Mouse (Mus musculus): Measurements from ENCODE around the gene Rora. TPM values are rescaled to one million over a fixed set of nuclear protein-coding genes. Genes with fewer than 3 reads are reported as not detected.
A peak's percentile ranks its signal among the peaks of the same experiment; 100 is the strongest.

Gene Rora
- total and polyA plus RNA-seq, 3 experiments: 39.7 to 94.1 (median 45.9) TPM

- no peak for DNase-seq
Observed at GRCm38 (mm10) chr9:68820478-68820877, 166.9 kb downstream of the Rora start.

GRCm38 (mm10) chr9:68821388-68821787, 167.8 kb downstream of the Rora start:
- no peak for DNase-seq

- no peak for DNase-seq
Observed at GRCm38 (mm10) chr9:68823292-68823691, 169.7 kb downstream of the Rora start.

- DNase-seq: no peak
Observed at GRCm38 (mm10) chr9:68825107-68825506, 171.5 kb downstream of the Rora start.

- no peak for DNase-seq
Observed at GRCm38 (mm10) chr9:68825841-68826240, 172.3 kb downstream of the Rora start.

GRCm38 (mm10) chr9:68827441-68827840, 173.9 kb downstream of the Rora start:
- DNase-seq: no peak

GRCm38 (mm10) chr9:68829903-68830302, 176.3 kb downstream of the Rora start:
- no peak for DNase-seq

GRCm38 (mm10) chr9:68833323-68833722, 179.7 kb downstream of the Rora start:
- DNase-seq: no peak

- peak; percentile 19 for DNase-seq
Observed at GRCm38 (mm10) chr9:68835037-68835649, 181.6 kb downstream of the Rora start.

GRCm38 (mm10) chr9:68842134-68842892, 188.7 kb downstream of the Rora start:
- DNase-seq: no peak

GRCm38 (mm10) chr9:68845556-68845955, 192.0 kb downstream of the Rora start:
- no peak for DNase-seq

GRCm38 (mm10) chr9:68850321-68850720, 196.7 kb downstream of the Rora start:
- DNase-seq: no peak

- no peak for DNase-seq
Observed at GRCm38 (mm10) chr9:68852201-68852600, 198.6 kb downstream of the Rora start.

GRCm38 (mm10) chr9:68852934-68853333, 199.3 kb downstream of the Rora start:
- DNase-seq: no peak

- DNase-seq: no peak
Observed at GRCm38 (mm10) chr9:68859500-68859899, 205.9 kb downstream of the Rora start.

- DNase-seq: no peak
Observed at GRCm38 (mm10) chr9:68866317-68866716, 212.7 kb downstream of the Rora start.

- no peak for DNase-seq
Observed at GRCm38 (mm10) chr9:68873838-68874237, 220.3 kb downstream of the Rora start.

- DNase-seq: no peak
Observed at GRCm38 (mm10) chr9:68874544-68874943, 221.0 kb downstream of the Rora start.

GRCm38 (mm10) chr9:68875791-68876190, 222.2 kb downstream of the Rora start:
- DNase-seq: no peak

- DNase-seq: no peak
Observed at GRCm38 (mm10) chr9:68876289-68876688, 222.7 kb downstream of the Rora start.

- DNase-seq: no peak
Observed at GRCm38 (mm10) chr9:68881896-68882295, 228.3 kb downstream of the Rora start.

GRCm38 (mm10) chr9:68883005-68883404, 229.4 kb downstream of the Rora start:
- DNase-seq: no peak

GRCm38 (mm10) chr9:68883687-68884086, 230.1 kb downstream of the Rora start:
- no peak for DNase-seq
